Mouse (Mus musculus): ENCODE results near the gene Pex11a.

Gene Pex11a

DNA sequence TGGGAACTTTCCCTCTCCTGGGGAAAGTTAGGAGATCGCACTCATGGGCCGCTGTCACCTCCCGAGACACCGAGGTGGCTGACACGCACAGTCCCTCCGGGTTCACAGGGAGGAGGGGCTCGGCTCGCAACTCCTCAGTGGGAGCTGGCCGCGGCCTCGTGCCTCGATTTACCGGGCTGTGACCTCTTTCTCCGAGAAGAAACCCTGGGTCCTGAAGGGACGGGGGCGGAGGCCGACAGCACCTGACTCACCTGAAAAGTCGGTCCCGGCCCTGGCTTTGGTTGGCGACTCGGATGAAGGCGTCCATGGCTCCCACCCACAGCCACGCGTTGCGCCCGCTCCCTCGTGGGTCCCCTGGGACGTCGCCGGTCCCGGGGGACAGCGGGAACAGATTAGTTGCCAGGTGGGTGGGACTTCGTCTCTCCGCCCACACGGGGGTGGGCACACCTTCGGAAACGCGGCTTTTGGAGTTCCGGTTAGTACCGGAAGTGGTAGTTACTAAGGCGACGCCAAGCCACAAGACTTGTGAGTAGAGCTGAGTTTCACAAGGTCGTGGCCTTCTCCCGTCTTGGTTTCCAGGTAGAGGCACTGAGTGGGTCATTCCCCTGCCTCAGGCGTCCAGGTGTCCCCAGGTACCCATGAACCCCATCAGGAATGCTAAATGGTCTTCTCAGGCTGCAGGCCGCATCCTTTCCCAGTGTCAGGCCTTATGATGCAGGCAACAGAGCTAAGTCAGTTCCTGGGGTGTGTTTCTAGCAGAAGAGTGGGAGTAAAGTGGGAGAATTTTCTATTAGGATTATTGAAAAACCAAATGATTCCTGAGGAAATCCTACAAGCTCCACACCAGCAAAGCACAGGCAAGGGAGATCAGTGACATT, at the start of gene Pex11a, which contains the start of gene Wdr93:
Pex11a (minus strand) TSS at position 473 of the 878 bp plus-strand sequence.
Wdr93 (plus strand) TSS at position 505 of the 878 bp plus-strand sequence.
- POLR2A ChIA-PET = interaction anchor here in 3 of 4 experiments (0.7 to 1.8 kb wide), 10 partner anchors 11 to 554 kb away, joined by 3 to 6 read pairs (median 4); no protein-coding TSS in a partner anchor
- CTCF ChIA-PET = interaction anchor here (0.6 to 3.4 kb wide), 12 partner anchors 12 to 758 kb away, joined by 3 to 32 read pairs (median 3); no protein-coding TSS in a partner anchor

DNA sequence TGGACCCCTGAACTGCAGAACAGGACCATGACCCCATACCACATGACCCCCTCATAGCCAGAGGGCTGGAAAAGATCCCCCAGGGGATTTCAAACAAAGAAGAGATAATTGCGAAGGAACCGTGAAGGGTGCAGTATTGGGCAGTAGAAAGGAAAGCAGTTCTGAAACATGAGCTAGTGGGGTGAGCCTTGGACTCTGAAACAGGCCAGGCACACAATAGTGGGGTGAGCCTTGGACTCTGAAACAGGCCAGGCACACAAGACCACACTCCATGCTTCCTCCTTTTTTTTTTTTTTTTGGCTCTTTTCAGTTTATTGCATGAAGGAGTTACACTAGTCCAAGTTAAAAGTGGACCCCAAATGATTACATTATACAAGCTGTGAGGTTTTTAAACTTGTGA, 46.9 kb upstream of the Pex11a start:
- ChIA-PET POLR2A (interaction anchor here in 1 of 4 experiments (0.7 kb wide), 1 partner anchor 9 kb away, joined by 5 read pairs; no protein-coding TSS in a partner anchor), CTCF (interaction anchor here in 2 of 4 experiments (0.6 to 4.1 kb wide), 2 partner anchors 9 to 751 kb away, joined by 3 to 20 read pairs; no protein-coding TSS in a partner anchor)

DNA sequence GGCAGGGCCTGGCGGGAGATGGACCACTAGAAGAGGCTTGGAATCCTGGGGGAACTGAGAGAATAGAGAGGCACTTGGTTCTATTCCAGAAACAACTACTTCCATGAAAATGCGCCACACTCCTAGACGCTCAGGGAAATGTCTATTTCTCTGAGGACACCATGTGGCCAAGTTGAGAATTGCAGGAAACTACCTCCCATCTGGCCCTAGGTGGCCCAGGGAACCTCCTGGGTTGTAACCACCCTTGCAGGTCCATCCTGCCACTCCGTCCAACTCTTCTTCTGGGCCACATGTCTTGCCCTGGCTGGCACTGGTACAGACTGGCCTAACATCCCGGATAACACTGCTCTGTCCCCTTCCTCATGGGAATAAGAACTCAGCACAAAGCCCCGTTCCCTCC, 43.4 kb upstream of the Pex11a start:
- POLR2A ChIA-PET = interaction anchor here in 1 of 4 experiments (0.9 kb wide), 1 partner anchor 83 kb away, joined by 4 read pairs; no protein-coding TSS in a partner anchor
- CTCF ChIA-PET = interaction anchor here in 3 of 4 experiments (0.6 to 2.0 kb wide), 16 partner anchors 10 to 210 kb away, joined by 3 to 10 read pairs (median 4); no protein-coding TSS in a partner anchor

DNA sequence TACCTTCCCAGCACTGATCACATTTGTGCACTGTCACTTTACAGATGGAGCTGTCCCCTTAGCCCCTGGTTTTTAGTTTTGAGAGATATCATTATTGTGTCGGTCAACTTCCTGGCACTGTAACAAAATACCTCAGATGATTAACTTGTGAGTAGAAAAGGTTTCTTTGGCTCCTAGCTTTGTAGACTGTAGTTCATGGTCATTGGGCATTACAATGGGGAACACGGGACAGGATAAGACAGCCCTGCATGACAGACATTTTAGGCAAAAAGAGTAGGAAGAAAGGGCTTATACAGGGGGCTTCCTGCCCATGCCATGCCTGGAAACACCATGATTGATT, 39.6 kb upstream of the Pex11a start:
- POLR2A ChIA-PET = interaction anchor here in 1 of 4 experiments (0.8 kb wide), 1 partner anchor 9 kb away, joined by 3 read pairs; no protein-coding TSS in a partner anchor
- CTCF ChIA-PET = interaction anchor here in 1 of 4 experiments (0.8 kb wide), 1 partner anchor 54 kb away, joined by 3 read pairs; no protein-coding TSS in a partner anchor

DNA sequence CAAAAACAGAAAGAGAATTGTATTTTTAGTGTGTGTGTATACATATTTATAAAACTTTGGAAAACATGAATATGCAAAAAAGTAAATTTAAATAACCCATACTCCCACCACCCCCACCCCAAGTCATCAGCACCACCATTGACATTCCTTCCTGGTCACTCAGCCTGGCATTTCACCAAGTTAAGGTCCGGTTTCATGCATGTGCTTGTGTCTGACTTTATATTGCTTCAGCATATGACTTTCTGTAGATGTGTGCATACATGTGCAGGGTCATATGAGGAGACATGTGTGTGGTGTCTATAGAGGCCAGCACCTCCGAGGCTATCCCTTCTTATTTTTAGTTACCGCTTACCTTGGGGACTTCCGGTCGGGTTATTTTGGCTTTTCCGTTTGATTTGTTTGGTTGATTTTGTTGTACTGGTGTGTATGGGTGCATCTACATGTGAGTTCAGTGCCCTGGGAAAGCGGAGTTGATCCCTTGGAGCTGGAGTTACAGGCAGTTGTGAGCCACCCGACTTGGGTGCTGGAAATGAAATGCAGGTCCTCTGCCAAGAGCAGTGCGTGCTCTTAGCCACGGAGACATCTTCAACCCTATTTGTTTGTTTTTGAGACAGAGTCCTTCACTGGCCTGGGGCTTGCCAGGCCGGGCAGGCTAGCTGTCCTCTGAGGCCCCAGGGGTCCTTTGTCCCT, 39.0 kb upstream of the Pex11a start:
- ChIA-PET POLR2A (interaction anchor here in 2 of 4 experiments (0.8 to 1.1 kb wide), 2 partner anchors 10 kb away, joined by 3 read pairs; no protein-coding TSS in a partner anchor), CTCF (interaction anchor here (0.6 to 2.0 kb wide), 10 partner anchors 10 to 169 kb away, joined by 3 to 20 read pairs (median 4); partner anchors contain the start of gene Mesp1 (in 1 of the 4))

DNA sequence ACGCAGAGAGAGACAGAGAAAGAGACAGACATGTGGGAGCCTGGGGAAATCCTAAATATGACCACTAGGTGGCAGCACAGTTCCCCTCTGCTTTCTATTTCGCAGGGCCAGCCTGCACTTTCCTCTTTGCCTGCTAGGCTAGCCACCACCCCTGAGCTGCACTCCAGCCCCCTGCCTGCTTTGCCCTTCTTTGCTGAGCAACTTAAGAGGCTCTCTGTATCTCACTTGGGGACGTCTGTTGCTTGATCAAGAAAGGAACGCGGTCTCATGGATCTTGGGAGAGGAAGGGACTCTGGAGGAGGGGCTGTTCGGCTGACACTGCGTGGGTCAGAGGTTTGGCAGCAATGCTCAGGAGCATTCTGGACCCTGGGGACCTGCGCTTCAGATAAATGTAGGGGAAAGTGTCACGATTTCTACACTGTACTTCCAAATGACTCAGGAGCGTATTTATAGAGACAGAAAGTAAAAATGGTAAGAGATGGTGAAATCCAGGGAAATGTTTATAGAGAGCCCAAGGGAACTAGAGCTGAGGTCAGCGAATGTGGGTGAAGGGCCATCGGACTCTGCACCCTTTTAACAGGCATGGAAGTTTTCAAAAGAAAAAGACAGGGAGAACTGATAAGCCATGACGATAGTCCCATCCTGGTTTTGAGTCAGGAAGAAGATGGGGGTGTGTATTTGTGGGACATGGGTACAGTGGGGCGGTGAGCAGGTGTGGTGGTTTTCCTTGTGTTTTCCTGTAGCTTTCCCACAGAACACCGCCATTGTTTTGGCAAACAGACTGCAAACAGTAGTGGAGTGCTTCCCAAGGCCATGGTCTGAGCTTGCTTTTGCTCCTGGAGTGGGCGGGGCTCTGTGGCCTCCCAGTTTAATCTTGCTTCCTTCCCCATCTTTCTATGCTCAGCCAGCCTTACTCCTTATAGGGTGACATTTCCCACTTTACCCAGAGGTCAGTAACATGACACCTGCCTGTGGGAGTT, 38.0 kb upstream of the Pex11a start:
- ChIA-PET POLR2A (interaction anchor here in 3 of 4 experiments (0.5 to 1.1 kb wide), 7 partner anchors 9 to 223 kb away, joined by 3 to 5 read pairs (median 3); no protein-coding TSS in a partner anchor), CTCF (interaction anchor here (0.5 to 2.4 kb wide), 44 partner anchors 9 to 472 kb away, joined by 3 to 20 read pairs (median 4); partner anchors contain the start of genes Mesp1 (in 1 of the 4), Pex11a (in 1 of the 4) and Wdr93 (in 1 of the 4))

DNA sequence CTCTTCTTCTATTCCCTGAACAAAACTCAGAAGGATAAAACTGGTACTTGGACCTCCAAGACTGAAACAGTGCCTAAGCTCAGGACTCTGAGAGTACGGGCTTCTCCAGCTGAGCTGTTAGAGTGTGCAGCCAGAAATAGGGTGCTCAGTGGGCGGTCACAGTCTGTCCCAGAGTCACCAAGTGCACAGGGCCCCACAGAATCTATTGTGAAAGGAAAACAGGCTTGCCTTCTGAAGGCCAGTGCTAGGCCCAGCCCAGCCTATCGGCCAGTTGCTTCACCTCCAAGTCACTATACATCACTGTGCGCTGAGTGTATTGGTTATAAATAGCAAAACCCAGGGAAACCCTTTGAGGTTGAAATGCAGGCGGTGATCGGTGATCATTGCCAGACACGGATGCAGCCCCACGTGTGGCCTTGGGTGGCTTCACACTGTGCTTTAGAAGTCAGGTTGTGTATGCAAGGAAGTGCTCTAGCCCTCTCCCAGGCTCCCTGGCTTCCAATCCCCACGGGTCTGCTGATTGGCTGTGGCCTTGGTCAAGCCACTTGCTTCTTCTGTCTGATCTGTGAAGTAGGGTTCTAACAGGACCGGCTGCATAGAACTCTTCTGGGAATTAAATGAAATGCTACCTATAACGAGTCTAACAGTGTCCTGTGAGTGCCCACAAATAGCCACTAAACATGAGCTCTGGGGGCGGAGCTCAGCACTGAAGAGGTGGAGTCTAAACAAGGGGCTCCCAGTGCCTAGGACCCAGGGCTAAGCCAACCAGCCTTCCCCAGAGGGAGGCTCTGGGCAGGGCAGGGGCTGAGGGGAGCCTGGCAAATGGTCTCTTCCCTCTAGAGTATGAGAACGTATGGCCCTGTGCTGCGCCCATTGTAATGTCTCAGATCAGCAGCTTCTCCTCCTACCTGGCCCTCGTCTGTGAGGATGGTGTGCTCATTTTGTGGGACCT, 28.9 kb upstream of the Pex11a start:
- ChIA-PET POLR2A (interaction anchor here in 3 of 4 experiments (0.8 to 1.5 kb wide), 9 partner anchors 9 to 131 kb away, joined by 3 to 4 read pairs (median 3); partner anchors contain the start of gene Kif7 (in 2 of the 3)), CTCF (interaction anchor here (0.6 to 3.0 kb wide), 11 partner anchors 9 to 367 kb away, joined by 3 to 16 read pairs (median 4); no protein-coding TSS in a partner anchor)

DNA sequence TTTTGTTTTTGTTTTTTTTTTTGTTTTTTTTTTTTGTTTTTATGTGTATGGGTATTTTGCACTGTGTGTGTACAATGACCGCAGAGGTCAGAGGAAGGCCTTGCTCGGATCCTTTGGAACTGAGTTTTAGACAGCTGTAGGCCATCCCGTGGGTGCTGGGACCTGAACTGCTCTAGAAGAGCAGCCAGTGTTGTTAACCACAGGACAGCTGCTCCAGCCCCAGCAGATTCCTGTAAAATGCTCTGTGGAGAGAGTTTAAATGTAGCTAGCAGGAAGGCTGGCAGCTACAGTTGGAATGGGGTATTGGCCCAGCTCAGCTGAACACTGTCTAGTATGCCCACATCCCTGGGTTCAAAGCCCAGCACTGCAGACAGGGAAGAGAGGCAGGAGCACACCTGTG, 26.7 kb upstream of the Pex11a start:
- CTCF ChIA-PET = interaction anchor here in 2 of 4 experiments (1.6 to 3.0 kb wide), 3 partner anchors 11 to 29 kb away, joined by 4 to 16 read pairs (median 4); no protein-coding TSS in a partner anchor
- POLR2A ChIA-PET = no interaction called here

DNA sequence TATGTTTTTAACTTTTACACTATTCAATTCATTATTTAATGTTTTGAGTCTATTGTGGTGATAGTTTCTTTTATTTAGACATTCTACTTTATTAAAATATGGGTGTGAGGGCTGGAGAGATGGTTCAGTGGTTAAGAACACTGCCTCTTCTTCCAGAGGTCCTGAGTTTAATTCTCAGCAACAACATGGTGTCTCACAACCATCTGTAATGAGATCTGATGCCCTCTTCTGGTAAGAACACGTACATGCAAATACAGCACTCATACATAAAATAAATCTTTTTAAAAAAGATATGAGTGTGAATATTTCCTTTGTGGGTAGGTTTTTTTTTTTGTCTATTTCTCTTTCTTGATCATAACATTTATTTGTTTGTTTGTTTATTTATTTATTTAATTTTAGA, 23.1 kb upstream of the Pex11a start:
- POLR2A ChIA-PET = interaction anchor here in 2 of 4 experiments (0.6 kb wide), 2 partner anchors 22 to 132 kb away, joined by 3 read pairs; no protein-coding TSS in a partner anchor

DNA sequence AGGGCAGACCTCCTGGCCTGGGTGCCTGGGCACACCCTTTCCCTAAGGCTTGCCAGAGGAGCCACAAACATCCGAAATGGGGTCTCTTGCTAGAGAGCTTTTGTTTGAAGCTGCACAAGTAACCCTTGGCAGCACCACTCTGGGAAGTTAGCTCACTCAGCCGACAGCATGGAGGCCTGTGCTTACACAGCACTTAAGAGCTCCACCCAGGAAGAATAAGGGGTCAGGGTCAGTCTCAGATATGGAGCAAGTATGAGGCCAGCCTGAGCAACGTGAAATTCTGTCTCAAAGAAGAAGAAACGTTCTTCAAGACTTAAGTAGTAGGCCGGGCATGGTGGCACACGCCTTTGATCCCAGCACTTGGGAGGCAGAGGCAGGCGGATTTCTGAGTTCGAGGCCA, 19.2 kb upstream of the Pex11a start:
- POLR2A ChIA-PET = interaction anchor here in 1 of 4 experiments (0.5 to 0.7 kb wide), 2 partner anchors 100 to 1812 kb away, joined by 3 to 6 read pairs; no protein-coding TSS in a partner anchor
- CTCF ChIA-PET = interaction anchor here in 2 of 4 experiments (0.6 to 1.0 kb wide), 3 partner anchors 19 to 187 kb away, joined by 3 to 6 read pairs (median 3); no protein-coding TSS in a partner anchor

More for the DNA sequence above, 23.1 kb upstream of the Pex11a start:
- CTCF ChIA-PET = interaction anchor here (0.6 to 1.4 kb wide), 25 partner anchors 10 to 1868 kb away, joined by 3 to 7 read pairs (median 4); no protein-coding TSS in a partner anchor

DNA sequence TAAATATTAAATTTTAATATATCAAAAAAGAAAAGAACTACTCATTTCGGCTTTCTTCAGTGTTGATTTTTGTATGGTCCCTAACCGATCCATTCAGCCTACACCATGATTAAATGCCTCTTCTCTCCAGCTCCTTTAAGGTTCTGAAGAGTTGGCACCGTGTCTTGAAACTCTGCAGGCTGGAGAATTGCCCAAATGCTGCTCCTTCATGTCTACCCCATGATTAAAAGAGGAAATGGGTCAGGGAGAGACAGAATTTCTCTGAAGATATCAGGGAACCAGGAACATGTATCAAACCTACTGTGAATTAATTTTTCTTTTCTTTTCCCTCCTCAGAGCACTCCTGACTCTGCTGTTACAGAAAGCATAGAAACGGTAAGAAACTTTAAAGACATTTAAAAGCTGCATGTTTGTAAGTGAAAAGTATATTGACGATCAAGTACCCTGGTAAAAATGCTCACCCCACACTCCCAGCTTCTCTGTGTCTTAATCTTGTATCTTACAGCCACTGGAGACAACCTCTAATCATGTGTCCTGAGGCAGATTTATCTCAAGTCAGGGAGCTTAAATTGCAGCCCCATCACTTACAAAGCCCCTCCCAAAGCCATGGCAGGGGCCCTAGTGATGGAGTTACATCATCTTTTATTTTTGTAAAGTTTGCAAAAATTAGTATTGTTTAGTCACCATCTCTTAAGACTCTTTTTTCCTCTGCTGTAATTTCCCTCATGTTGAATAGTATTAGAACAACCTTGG, 18.4 kb upstream of the Pex11a start:
- CTCF ChIA-PET = interaction anchor here in 2 of 4 experiments (0.6 to 1.0 kb wide), 2 partner anchors 153 to 186 kb away, joined by 3 to 6 read pairs; no protein-coding TSS in a partner anchor
- POLR2A ChIA-PET = interaction anchor here in 1 of 4 experiments (0.5 kb wide), 1 partner anchor 100 kb away, joined by 6 read pairs; no protein-coding TSS in a partner anchor

DNA sequence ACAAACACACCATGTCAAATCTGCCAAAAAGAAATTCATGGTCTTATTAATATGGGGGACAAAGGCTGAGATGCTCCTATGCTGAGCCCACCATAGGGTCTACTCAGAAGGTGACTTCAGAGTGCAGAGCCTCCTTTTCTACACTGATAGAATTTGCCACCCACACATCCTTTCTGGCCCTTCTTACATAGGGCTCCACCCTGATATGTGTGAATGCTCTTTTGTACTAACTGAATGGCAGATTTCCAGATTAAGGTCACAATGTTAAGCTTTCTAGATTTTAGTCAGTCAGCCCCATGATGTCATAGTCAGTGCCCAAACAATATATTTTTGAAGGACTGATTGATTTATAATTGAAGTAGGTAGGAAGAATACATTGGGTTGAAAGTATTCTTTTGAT, 16.8 kb upstream of the Pex11a start:
- ChIA-PET POLR2A (interaction anchor here in 2 of 4 experiments (0.9 to 1.6 kb wide), 3 partner anchors 8 to 13 kb away, joined by 4 read pairs; no protein-coding TSS in a partner anchor), CTCF (interaction anchor here in 2 of 4 experiments (0.5 to 0.9 kb wide), 2 partner anchors 155 to 184 kb away, joined by 3 read pairs; no protein-coding TSS in a partner anchor)

DNA sequence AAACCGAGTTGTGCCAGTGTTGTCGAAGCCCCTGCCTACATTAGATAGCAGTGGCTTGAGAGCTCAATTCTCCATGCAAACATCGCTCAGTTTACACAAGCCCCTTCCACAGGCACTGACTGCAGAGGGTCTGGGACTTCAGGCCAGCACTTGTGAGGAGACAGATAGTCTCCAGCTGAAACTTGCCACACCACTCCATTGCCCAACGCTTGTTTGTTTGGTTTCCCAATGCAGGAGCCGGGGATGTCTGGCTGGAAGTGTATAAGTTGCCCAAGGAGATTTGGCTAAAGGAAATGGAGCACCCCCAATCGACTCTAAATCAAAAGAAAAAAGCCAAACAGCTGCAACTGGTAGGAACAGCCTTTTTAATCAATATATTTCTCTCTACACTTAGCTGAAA, 15.2 kb upstream of the Pex11a start:
- CTCF ChIA-PET = interaction anchor here in 3 of 4 experiments (0.6 to 1.5 kb wide), 3 partner anchors 30 to 262 kb away, joined by 3 to 7 read pairs (median 6); no protein-coding TSS in a partner anchor
- POLR2A ChIA-PET = interaction anchor here in 1 of 4 experiments (1.6 kb wide), 1 partner anchor 10 kb away, joined by 4 read pairs; no protein-coding TSS in a partner anchor

DNA sequence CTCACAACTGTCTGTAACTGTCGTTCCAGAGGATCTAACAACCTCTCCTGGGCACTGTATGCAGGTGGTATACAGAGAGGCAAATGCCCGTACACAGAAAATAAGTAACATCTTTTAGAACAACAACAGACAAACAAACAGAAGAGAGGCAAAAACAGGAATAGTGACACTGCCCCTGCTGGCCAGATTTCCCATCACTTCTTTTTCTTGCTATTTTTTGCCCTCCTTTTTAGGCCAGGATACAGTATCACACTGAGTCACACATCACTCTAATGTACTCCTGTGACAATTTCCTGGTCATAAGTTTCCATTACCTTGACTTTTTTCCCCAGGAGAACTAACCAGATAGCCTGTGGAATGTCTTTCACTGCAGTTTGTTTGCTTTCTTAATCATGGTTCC, 13.4 kb upstream of the Pex11a start:
- ChIA-PET CTCF (interaction anchor here in 2 of 4 experiments (0.8 to 1.4 kb wide), 3 partner anchors 9 to 29 kb away, joined by 3 to 4 read pairs (median 3); no protein-coding TSS in a partner anchor), POLR2A (interaction anchor here in 1 of 4 experiments (0.5 kb wide), 1 partner anchor 110 kb away, joined by 3 read pairs; no protein-coding TSS in a partner anchor)

Data from embryonic stem cell, embryonic (primary cell).